Mouse (Mus musculus) liver, embryonic 13.5 days (tissue): ENCODE data around the gene Sycp2. TPM values are rescaled to one million over a fixed set of nuclear protein-coding genes. Genes with fewer than 3 reads are reported as not detected.

Experiments
- polyA plus RNA-seq: library from polyadenylated mRNA; unstranded; fragments of >200 nt; fragmentation: Nextera tagmentation; extraction: Ambion mirVana; gene quantifications from 2 replicates; pipeline ENCODE4 v1.2.1, GENCODE M21; 2015

The Sycp2 gene
- polyA plus RNA-seq, 1 experiment from 2014 or later: not detected

Other genes starting within 250 kb of the Sycp2 start
- 0.87 and 1.0 TPM in 2 replicates for gene Ppp1r3d, start 6.8 kb upstream of the Sycp2 start, polyA plus RNA-seq
- 1.1 TPM in 2 replicates for gene Fam217b, start 6.8 kb upstream of the Sycp2 start, polyA plus RNA-seq
- gene Cdh26, start 22.8 kb upstream of the Sycp2 start, polyA plus RNA-seq: 0.12 and 0.16 TPM in 2 replicates